Mouse (Mus musculus): ENCODE measurements at regions not wholly inside any gene's neighbourhood (a gene's known extent, or its start where the extent isn't known, plus 50 kb on each side); places are given as distances from the start of the nearest gene placed in this dataset.

DNA sequence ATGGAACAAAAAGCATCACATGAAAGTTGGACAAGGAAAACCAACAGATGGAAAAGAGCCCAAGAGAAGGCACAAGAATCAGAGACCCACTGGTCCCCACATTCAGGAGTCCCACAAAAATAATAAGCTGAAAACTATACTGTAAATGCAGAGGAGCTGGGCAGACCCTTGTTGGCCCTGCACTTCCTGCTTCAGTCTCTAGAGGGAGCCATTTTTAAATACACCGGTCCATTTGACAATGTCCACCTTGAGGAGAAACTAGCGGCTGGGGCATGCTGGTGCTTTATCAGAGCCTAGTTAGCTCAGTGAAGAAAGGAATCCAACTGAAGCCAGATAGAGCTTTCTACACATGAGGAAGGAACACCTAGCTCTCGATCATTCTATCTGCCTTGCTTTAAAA lies 90.1 kb upstream of the Tmem150c start:
- DNase-seq (ENCODE audit: low spot score) (no peak), ATAC-seq (ENCODE audit: extremely low read depth, insufficient number of reproducible peaks, low FRiP score, poor library complexity, severe bottlenecking) (no peak)
- H3K4me3 ChIP-seq (ENCODE audit: low read depth, low read length) = no peak overlapping the region
- no peaks in the 10 kb centered on the region for H3K27me3 ChIP-seq (ENCODE audit: insufficient read depth, low read length)
- no peak for TF ChIP-seq TAL1 (conservative IDR thresholded peaks at IDR 0.05; ENCODE audit: low read depth, low read length)
- TF ChIP-seq POLR2AphosphoS5 (IDR thresholded peaks at IDR 0.05; ENCODE audit: insufficient replicate concordance, low read depth, low read length) = no peak
- TF ChIP-seq CTCF (IDR thresholded peaks at IDR 0.05; ENCODE audit: low read depth, low read length) = no peak
- no peak for TF ChIP-seq GATA1 (IDR thresholded peaks at IDR 0.05; ENCODE audit: borderline replicate concordance, low read length)
- no peak for TF ChIP-seq GATA2 (IDR thresholded peaks at IDR 0.05; ENCODE audit: borderline replicate concordance, low read depth, low read length)
- peaks cover 30% of the 10 kb centered on the region for H3K9me3 ChIP-seq (replicated peaks)
- H3K4me1 ChIP-seq (ENCODE audit: insufficient read depth, low read depth, low read length) = no peaks in the 10 kb centered on the region; the same call in 1 of the 2 replicates
- H3K36me3 ChIP-seq (replicated peaks) = no peaks in the 10 kb centered on the region

DNA sequence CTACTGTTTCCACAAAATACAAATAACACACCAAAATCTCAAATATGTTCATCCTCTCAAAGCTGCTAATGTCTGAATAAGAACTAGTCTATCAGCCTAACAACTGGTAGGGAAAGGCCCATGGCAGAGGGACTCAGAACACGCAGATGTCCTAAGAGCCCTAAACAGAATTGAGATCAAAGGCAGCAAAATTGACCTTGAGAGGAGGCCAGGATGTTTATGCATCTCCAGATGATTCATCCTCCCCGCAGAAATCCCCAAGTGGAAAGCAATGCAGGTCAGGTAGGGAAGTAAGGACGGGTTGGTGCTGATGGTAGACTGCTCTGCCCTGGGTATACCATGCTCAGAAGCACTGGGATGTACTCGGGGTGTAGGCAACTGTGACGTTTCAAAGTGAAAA lies 89.0 kb upstream of the Tmem150c start:
- no peaks in the 10 kb centered on the region for H3K27me3 ChIP-seq (ENCODE audit: insufficient read depth, low read length)
- H3K4me1 ChIP-seq (ENCODE audit: insufficient read depth, low read depth, low read length) = no peaks in the 10 kb centered on the region; the same call in 1 of the 2 replicates
- no peak for TF ChIP-seq POLR2AphosphoS5 (IDR thresholded peaks at IDR 0.05; ENCODE audit: insufficient replicate concordance, low read depth, low read length)
- TF ChIP-seq TAL1 (conservative IDR thresholded peaks at IDR 0.05; ENCODE audit: low read depth, low read length) = no peak
- no peak for TF ChIP-seq CTCF (IDR thresholded peaks at IDR 0.05; ENCODE audit: low read depth, low read length)
- no peak for TF ChIP-seq GATA2 (IDR thresholded peaks at IDR 0.05; ENCODE audit: borderline replicate concordance, low read depth, low read length)
- TF ChIP-seq GATA1 (IDR thresholded peaks at IDR 0.05; ENCODE audit: borderline replicate concordance, low read length) = no peak
- H3K36me3 ChIP-seq (replicated peaks) = no peaks in the 10 kb centered on the region
- no peak overlapping the region for H3K4me3 ChIP-seq (ENCODE audit: low read depth, low read length)
- H3K9me3 ChIP-seq (replicated peaks) = peaks cover 26% of the 10 kb centered on the region
- no peak for DNase-seq (ENCODE audit: low spot score)
- ATAC-seq (ENCODE audit: extremely low read depth, insufficient number of reproducible peaks, low FRiP score, poor library complexity, severe bottlenecking) = no peak

DNA sequence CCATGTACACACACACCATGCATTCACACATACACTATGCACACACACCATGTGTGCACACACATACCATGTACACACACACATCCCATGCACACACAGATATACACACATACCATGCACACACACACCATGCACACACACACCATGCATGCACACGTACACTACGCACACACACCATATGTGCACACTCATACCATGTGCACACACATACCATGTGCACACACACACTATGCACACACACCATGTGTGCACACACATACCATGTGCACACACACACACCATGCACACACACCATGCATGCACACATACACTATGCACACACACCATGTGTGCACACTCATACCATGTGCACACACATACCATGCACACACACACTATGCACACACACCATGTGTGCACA lies 87.1 kb upstream of the Tmem150c start:
- Histone ChIP-seq H3K9me3 (replicated peaks) (peaks cover 27% of the 10 kb centered on the region), H3K36me3 (replicated peaks) (no peaks in the 10 kb centered on the region), H3K4me3 (ENCODE audit: low read depth, low read length) (peak overlapping the region; percentile 44; the same call in 1 of the 2 replicates), H3K4me1 (ENCODE audit: insufficient read depth, low read depth, low read length) (no peaks in the 10 kb centered on the region; the same call in 1 of the 2 replicates), H3K27me3 (ENCODE audit: insufficient read depth, low read length) (no peaks in the 10 kb centered on the region)
- ATAC-seq (ENCODE audit: extremely low read depth, insufficient number of reproducible peaks, low FRiP score, poor library complexity, severe bottlenecking) (no peak), DNase-seq (ENCODE audit: low spot score) (no peak)
- TF ChIP-seq GATA1 (IDR thresholded peaks at IDR 0.05; ENCODE audit: borderline replicate concordance, low read length) (no peak), POLR2AphosphoS5 (IDR thresholded peaks at IDR 0.05; ENCODE audit: insufficient replicate concordance, low read depth, low read length) (peak; percentile 93; the same call in 1 of the 2 replicates)

DNA sequence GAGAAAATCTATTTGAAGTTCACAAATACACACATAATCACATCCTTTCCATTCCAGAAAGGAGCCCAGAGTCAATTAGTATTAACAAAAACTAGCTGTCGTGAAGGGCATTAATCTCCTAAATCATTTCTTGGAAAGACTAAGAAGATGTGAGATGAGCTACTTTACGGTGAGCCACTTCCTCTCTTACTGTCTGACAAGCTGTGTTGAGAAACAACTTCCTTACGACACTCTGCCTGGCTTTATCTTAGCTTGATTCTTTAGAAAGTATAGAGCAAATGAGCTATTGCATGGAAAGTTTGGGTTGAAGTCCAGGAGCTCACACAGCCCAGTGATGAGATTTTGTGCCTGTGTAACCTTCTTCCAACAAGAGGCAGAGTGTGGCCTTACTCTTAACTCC lies 85.2 kb upstream of the Tmem150c start:
- ATAC-seq (ENCODE audit: extremely low read depth, insufficient number of reproducible peaks, low FRiP score, poor library complexity, severe bottlenecking) (no peak), DNase-seq (ENCODE audit: low spot score) (no peak)
- no peaks in the 10 kb centered on the region for H3K27me3 ChIP-seq (ENCODE audit: insufficient read depth, low read length)

DNA sequence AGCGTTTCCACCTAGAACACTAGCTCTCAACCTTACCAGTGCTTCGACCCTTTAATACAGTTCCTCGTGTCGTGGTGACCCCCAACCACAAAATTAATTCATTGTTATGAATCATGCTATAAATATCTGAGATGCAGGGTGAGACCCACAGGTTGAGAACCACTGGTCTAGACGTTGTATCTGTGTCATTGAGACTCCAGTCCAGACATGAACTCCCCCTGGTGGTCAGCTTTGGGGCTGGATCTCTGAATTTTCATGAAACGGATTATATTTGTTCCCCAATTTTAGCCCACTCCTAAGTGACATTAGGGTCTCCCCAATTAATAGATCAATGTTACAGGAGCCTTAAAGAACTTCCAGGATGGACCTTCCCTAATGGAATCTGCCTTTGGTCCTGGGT lies 81.3 kb upstream of the Tmem150c start:
- no peaks in the 10 kb centered on the region for H3K27me3 ChIP-seq (ENCODE audit: insufficient read depth, low read length)
- no peaks in the 10 kb centered on the region for H3K36me3 ChIP-seq (replicated peaks)
- ATAC-seq (ENCODE audit: extremely low read depth, insufficient number of reproducible peaks, low FRiP score, poor library complexity, severe bottlenecking) (no peak), DNase-seq (ENCODE audit: low spot score) (no peak)
- peaks cover 31% of the 10 kb centered on the region for H3K9me3 ChIP-seq (replicated peaks)
- no peak for TF ChIP-seq CTCF (IDR thresholded peaks at IDR 0.05; ENCODE audit: low read depth, low read length)
- no peak for TF ChIP-seq POLR2AphosphoS5 (IDR thresholded peaks at IDR 0.05; ENCODE audit: insufficient replicate concordance, low read depth, low read length)
- TF ChIP-seq GATA2 (IDR thresholded peaks at IDR 0.05; ENCODE audit: borderline replicate concordance, low read depth, low read length) = no peak
- no peak for TF ChIP-seq TAL1 (conservative IDR thresholded peaks at IDR 0.05; ENCODE audit: low read depth, low read length)
- no peak for TF ChIP-seq GATA1 (IDR thresholded peaks at IDR 0.05; ENCODE audit: borderline replicate concordance, low read length)
- no peak overlapping the region for H3K4me3 ChIP-seq (ENCODE audit: low read depth, low read length)
- H3K4me1 ChIP-seq (ENCODE audit: insufficient read depth, low read depth, low read length) = no peaks in the 10 kb centered on the region

More for the DNA sequence above, 85.2 kb upstream of the Tmem150c start:
- TF ChIP-seq GATA1 (IDR thresholded peaks at IDR 0.05; ENCODE audit: borderline replicate concordance, low read length) = no peak
- no peak for TF ChIP-seq TAL1 (conservative IDR thresholded peaks at IDR 0.05; ENCODE audit: low read depth, low read length)
- no peak for TF ChIP-seq CTCF (IDR thresholded peaks at IDR 0.05; ENCODE audit: low read depth, low read length)
- TF ChIP-seq GATA2 (IDR thresholded peaks at IDR 0.05; ENCODE audit: borderline replicate concordance, low read depth, low read length) = no peak
- H3K36me3 ChIP-seq (replicated peaks) = no peaks in the 10 kb centered on the region
- no peaks in the 10 kb centered on the region; the same call in 1 of the 2 replicates for H3K4me1 ChIP-seq (ENCODE audit: insufficient read depth, low read depth, low read length)
- H3K9me3 ChIP-seq (replicated peaks) = peaks cover 25% of the 10 kb centered on the region
- no peak overlapping the region for H3K4me3 ChIP-seq (ENCODE audit: low read depth, low read length)

DNA sequence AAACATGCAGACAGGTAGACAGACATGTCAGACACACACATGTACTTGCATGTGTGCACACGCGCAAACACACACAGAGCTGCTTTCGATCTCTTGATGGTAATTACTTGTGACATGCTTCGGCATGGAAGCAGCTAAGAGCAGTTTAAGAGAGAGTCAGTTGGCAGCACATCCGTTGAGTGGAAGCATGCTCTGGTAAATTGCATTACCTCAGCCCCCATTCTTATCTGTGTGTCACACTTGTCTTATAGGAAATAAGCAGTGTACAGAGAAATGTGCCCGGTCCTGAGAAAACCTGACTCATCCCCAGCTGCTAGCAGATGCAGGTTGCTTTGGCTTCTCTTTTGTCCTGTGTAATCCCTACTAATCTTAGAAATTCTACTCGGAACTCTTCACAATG lies 80.0 kb upstream of the Tmem150c start:
- H3K36me3 ChIP-seq (replicated peaks) = no peaks in the 10 kb centered on the region
- H3K4me1 ChIP-seq (ENCODE audit: insufficient read depth, low read depth, low read length) = no peaks in the 10 kb centered on the region
- H3K4me3 ChIP-seq (ENCODE audit: low read depth, low read length) = no peak overlapping the region
- ATAC-seq (ENCODE audit: extremely low read depth, insufficient number of reproducible peaks, low FRiP score, poor library complexity, severe bottlenecking) (no peak), DNase-seq (ENCODE audit: low spot score) (no peak)
- TF ChIP-seq TAL1 (conservative IDR thresholded peaks at IDR 0.05; ENCODE audit: low read depth, low read length) (no peak), GATA2 (IDR thresholded peaks at IDR 0.05; ENCODE audit: borderline replicate concordance, low read depth, low read length) (no peak), CTCF (IDR thresholded peaks at IDR 0.05; ENCODE audit: low read depth, low read length) (no peak), POLR2AphosphoS5 (IDR thresholded peaks at IDR 0.05; ENCODE audit: insufficient replicate concordance, low read depth, low read length) (no peak), GATA1 (IDR thresholded peaks at IDR 0.05; ENCODE audit: borderline replicate concordance, low read length) (no peak)
- H3K9me3 ChIP-seq (replicated peaks) = peaks cover 32% of the 10 kb centered on the region
- no peaks in the 10 kb centered on the region for H3K27me3 ChIP-seq (ENCODE audit: insufficient read depth, low read length)
